Mouse (Mus musculus) heart, embryonic 11.5 days (tissue): ENCODE results near the gene Trim15. TPM values are rescaled to one million over a fixed set of nuclear protein-coding genes. Genes with fewer than 3 reads are reported as not detected.

Source experiments
- ATAC-seq: fragments of 200-750 bp; cut with Nextera tagmentation; replicated peaks from 2 replicates; pipeline ENCODE4 v1.8.0; 2017; ENCODE audit warnings: moderate library complexity; ENCODE audit not compliant: insufficient number of reproducible peaks, low FRiP score, low TSS enrichment
- H3K27ac ChIP-seq: fragments of 300-500 bp; sonication (generic); 2 replicates; pipeline ENCODE4 v1.5.1; 2014; ENCODE audit warnings: mild to moderate bottlenecking, low read depth, low read length
- H3K27me3 ChIP-seq: fragments of 300-500 bp; sonication (generic); 2 replicates; pipeline ENCODE4 v1.6.1; 2014; ENCODE audit warnings: mild to moderate bottlenecking, low read length, mixed read lengths; ENCODE audit not compliant: control insufficient read depth, insufficient read depth
- H3K36me3 ChIP-seq: fragments of 300-500 bp; sonication (generic); 2 replicates; pipeline ENCODE4 v1.6.1; 2014; ENCODE audit warnings: mild to moderate bottlenecking, low read length, moderate library complexity, mixed read lengths; ENCODE audit not compliant: control insufficient read depth, insufficient read depth
- H3K4me1 ChIP-seq: fragments of 300-500 bp; sonication (generic); 2 replicates; pipeline ENCODE4 v1.6.1; 2014; ENCODE audit warnings: low read length; ENCODE audit not compliant: control insufficient read depth, insufficient read depth
- H3K4me2 ChIP-seq: fragments of 300-500 bp; sonication (generic); 2 replicates; pipeline ENCODE4 v1.6.1; 2014; ENCODE audit warnings: mild to moderate bottlenecking, moderate library complexity
- H3K4me3 ChIP-seq: fragments of 300-500 bp; sonication (generic); 2 replicates; pipeline ENCODE4 v1.5.1; 2014; ENCODE audit warnings: low read depth, low read length
- H3K9ac ChIP-seq: fragments of 300-500 bp; sonication (generic); 2 replicates; pipeline ENCODE4 v1.6.1; 2014; ENCODE audit warnings: mild to moderate bottlenecking, low read depth, low read length, moderate library complexity
- H3K9me3 ChIP-seq: fragments of 300-500 bp; sonication (generic); replicated peaks from 2 replicates; pipeline ENCODE4 v1.6.1; 2016; ENCODE audit warnings: low read length; ENCODE audit not compliant: control insufficient read depth
- WGBS: fragments of 180-500 bp; shearing (Covaris S2); extraction: QIAGEN DNeasy Blood & Tissue Kit; methylation state at CpG from one replicate; pipeline ENCODE4 v1.1.7; 2014; ENCODE audit not compliant: insufficient replicate concordance; 5-methylcytosine and 5-hydroxymethylcytosine counted together
- polyA plus RNA-seq: library from polyadenylated mRNA; unstranded; fragments of >200 nt; fragmentation: Nextera tagmentation; extraction: Ambion mirVana; gene quantifications from 2 replicates; pipeline ENCODE4 v1.2.1, GENCODE M21; 2014

Gene Trim15
- polyA plus RNA-seq, 1 experiment from 2014 or later, result 0.31 TPM

DNA sequence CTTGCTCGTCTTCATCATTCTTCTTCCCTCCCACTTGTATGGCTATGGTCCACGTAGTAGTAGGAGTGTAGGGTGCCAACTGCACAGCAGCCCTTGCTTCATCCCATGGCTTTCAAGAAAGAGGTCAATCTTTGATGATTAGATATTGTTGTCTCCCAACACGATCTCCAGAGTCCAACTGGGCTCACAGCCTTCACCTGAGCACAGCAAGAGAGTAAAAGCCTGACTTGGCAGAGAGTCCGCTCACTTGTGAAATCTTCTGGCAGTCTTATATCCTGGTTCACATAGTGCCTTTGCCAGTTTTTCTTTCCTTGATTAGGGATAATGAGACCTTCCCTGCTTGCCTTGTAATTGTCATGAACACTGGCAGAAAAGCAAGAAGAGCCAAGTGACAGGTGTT lies 10.8 kb downstream of the Trim15 start:
- no peak for ATAC-seq
- H3K27ac ChIP-seq, result no peak overlapping the region
- no peak overlapping the region for H3K4me3 ChIP-seq
- peaks cover 39% of the 10 kb centered on the region for H3K36me3 ChIP-seq
- H3K9ac ChIP-seq, result no peak overlapping the region
- WGBS, result 95% methylated on average over 4 of the region's 4 CpGs
- H3K27me3 ChIP-seq, result no peaks in the 10 kb centered on the region
- H3K4me1 ChIP-seq, result peaks cover 4% of the 10 kb centered on the region
- no peaks in the 10 kb centered on the region for H3K9me3 ChIP-seq
- H3K4me2 ChIP-seq, result no peak overlapping the region

DNA sequence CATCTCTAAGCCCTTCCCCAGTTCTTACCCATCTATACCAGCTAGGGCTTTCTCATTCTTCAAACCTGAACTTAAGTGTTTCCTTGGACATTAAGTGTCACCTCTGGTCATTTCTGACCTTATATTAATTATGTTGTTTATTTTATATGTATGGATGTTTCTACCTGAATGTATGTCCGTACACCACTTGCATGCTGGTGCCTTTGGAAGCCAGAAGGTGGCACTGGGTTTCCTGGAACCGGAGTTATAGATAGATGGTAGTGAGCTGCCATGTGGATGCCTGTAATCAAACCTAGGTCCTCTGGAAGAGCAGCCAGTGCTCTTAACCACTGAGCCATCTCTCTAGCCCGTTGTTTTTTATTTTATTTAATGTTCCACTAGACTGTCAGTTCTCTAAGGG lies 11.5 kb downstream of the Trim15 start:
- no peak overlapping the region for H3K4me3 ChIP-seq
- no peaks in the 10 kb centered on the region for H3K27me3 ChIP-seq
- H3K27ac ChIP-seq, result no peak overlapping the region
- H3K36me3 ChIP-seq, result peaks cover 42% of the 10 kb centered on the region
- no peak overlapping the region for H3K9ac ChIP-seq
- H3K9me3 ChIP-seq, result no peaks in the 10 kb centered on the region
- no peak for ATAC-seq
- H3K4me1 ChIP-seq, result peaks cover 6% of the 10 kb centered on the region
- WGBS, result 91% methylated on average over 3 of the region's 3 CpGs
- no peak overlapping the region for H3K4me2 ChIP-seq

DNA sequence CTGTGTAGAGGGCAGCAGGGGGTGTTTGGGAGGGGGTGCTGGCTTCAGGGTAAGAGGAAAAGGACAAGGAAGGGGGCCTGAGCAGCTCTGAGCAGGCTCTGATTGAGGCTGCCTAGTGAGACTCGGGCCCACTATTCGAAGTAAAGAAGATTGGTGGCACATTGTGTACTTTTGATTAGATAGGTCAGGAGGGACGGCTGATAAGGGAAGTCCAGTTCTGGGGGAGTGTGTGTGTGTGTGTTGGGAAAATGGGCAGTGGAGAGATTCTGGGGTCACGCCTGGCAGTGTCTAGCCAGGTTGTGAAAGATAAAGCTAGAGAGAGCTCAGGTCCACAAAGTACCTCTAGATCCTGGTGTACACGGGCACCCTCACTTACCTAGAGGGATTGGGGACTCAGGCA lies 15.4 kb downstream of the Trim15 start:
- no peak for ATAC-seq

DNA sequence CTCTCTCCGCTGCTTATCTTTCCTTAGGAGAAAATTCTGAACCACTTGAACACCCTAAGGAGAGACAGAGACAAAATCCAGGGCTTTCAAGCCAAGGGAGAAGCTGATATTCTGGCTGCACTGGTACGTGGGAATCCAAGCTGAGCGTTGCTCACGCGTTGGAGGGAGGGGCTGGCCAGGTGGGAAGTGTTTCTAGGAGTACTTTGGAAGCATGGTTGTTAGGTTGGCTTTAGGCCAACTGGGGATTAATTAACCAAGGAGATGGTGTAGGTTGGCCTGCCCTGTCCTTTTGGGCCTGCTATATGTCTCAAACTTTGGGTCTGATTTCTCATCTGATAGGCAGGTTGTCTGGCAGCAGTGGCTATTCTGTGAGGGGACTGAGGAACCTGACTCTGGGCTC lies 15.8 kb downstream of the Trim15 start:
- H3K9me3 ChIP-seq, result no peaks in the 10 kb centered on the region
- H3K36me3 ChIP-seq, result peaks cover 25% of the 10 kb centered on the region
- H3K27me3 ChIP-seq, result no peaks in the 10 kb centered on the region
- no peak overlapping the region for H3K4me2 ChIP-seq
- ATAC-seq, result no peak
- H3K27ac ChIP-seq, result no peak overlapping the region
- no peak overlapping the region for H3K4me3 ChIP-seq
- peaks cover 6% of the 10 kb centered on the region for H3K4me1 ChIP-seq
- H3K9ac ChIP-seq, result no peak overlapping the region
- 70% methylated on average over 5 of the region's 5 CpGs for WGBS

More for the DNA sequence above, 15.4 kb downstream of the Trim15 start:
- H3K9me3 ChIP-seq, result no peaks in the 10 kb centered on the region
- no peak overlapping the region for H3K4me3 ChIP-seq
- peaks cover 6% of the 10 kb centered on the region for H3K4me1 ChIP-seq
- H3K4me2 ChIP-seq, result no peak overlapping the region
- WGBS, result 44% methylated on average over 5 of the region's 5 CpGs
- no peaks in the 10 kb centered on the region for H3K27me3 ChIP-seq
- H3K9ac ChIP-seq, result no peak overlapping the region
- no peak overlapping the region for H3K27ac ChIP-seq
- peaks cover 27% of the 10 kb centered on the region for H3K36me3 ChIP-seq

DNA sequence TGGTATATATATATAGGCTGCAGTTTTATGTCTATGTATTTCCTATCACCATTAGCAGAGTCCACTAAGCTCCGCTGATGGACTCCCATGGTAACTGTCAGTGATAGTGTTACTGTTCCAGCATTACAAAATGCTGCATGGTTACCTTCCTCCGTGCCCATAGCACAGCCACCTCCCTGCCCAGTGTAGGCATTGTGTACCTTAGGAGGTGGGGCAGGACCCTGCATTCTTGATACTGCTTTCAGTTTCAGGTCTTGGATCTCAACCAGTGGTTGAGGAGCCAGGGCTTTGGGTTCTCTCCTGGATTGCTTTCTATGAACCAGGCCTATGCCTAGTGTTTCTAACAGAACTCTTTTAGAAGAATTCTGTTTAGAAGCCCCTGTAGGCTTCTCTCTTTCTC lies 17.0 kb downstream of the Trim15 start:
- Histone ChIP-seq H3K27me3 (no peaks in the 10 kb centered on the region), H3K9me3 (no peaks in the 10 kb centered on the region), H3K4me2 (no peak overlapping the region), H3K36me3 (peaks cover 21% of the 10 kb centered on the region), H3K4me3 (no peak overlapping the region), H3K9ac (no peak overlapping the region), H3K27ac (no peak overlapping the region), H3K4me1 (peaks cover 6% of the 10 kb centered on the region)
- no peak for ATAC-seq
- WGBS, result 82% methylated on average over 2 of the region's 2 CpGs

DNA sequence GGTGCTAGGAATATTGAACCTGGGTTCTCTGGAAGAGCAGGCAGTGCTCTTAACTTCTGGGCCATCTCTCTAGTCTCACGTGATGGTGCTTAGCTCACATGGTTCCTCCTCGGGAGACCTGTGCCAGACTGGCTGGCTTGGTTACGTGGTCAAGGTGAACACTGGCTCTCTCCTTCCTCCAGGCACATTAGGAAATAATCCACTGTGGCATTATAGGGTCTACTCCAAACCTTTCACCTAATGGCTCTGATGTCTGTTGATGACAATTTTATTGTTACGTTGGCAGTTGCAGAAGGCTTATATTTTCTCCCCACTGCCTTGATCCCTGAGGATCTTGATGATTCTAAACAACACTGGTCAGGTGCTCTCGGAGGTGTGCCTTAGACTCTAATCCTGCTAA lies 18.1 kb downstream of the Trim15 start:
- Histone ChIP-seq H3K4me3 (no peak overlapping the region), H3K4me2 (no peak overlapping the region), H3K9me3 (no peaks in the 10 kb centered on the region), H3K27ac (no peak overlapping the region), H3K9ac (no peak overlapping the region), H3K36me3 (peaks cover 16% of the 10 kb centered on the region), H3K27me3 (no peaks in the 10 kb centered on the region), H3K4me1 (peaks cover 17% of the 10 kb centered on the region)
- ATAC-seq, result no peak
- 81% methylated on average over 5 of the region's 5 CpGs for WGBS

DNA sequence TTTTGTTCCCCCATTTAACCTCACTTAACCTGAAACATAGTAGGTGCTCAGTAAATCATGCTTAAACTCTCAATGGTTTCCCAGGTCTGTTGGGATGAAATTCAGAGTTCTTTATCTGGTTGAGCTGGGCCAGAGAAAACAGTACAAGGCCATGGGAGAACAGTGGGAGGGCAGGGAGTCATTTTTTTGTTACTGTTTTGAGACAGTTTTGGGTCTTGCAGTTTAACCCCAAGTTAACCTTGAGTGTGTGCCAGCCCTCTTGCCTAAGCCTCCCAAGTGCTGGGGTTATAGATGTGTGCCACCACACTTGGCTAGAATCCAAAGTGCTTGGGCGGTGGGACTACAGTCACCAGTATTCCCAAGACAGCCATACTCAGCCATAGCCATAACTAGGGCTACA lies 22.3 kb downstream of the Trim15 start:
- 76% methylated on average over 1 of the region's 1 CpGs for WGBS
- Histone ChIP-seq H3K4me3 (no peak overlapping the region), H3K9me3 (no peaks in the 10 kb centered on the region), H3K4me2 (no peak overlapping the region), H3K9ac (no peak overlapping the region), H3K36me3 (no peaks in the 10 kb centered on the region), H3K27me3 (no peaks in the 10 kb centered on the region), H3K4me1 (peaks cover 13% of the 10 kb centered on the region), H3K27ac (no peak overlapping the region)
- ATAC-seq, result no peak

DNA sequence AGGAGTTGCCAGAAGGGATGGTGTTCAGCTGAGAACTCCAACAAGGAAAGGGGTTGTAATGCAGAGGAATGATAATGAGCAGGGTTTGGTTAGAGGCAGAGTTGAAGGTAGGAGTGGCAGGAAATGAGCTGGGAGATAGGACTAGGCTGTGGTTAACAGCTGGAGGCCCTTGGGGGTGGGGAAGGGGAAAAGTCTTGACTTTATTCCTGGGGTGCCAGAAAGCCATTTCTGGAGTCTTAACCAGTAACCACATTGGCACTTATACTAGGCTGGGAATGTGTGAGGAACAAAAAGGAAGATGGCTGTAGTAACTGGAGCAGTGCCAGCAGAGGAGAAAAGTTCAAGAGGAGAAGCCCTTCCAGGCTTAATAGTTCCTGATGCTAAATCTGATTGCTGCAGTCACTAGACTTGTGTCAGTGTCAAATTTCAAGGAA lies 22.7 kb downstream of the Trim15 start:
- Histone ChIP-seq H3K4me1 (peaks cover 13% of the 10 kb centered on the region), H3K4me2 (no peak overlapping the region), H3K36me3 (no peaks in the 10 kb centered on the region), H3K9me3 (no peaks in the 10 kb centered on the region), H3K4me3 (no peak overlapping the region), H3K27ac (no peak overlapping the region), H3K27me3 (no peaks in the 10 kb centered on the region), H3K9ac (no peak overlapping the region)
- ATAC-seq, result no peak

DNA sequence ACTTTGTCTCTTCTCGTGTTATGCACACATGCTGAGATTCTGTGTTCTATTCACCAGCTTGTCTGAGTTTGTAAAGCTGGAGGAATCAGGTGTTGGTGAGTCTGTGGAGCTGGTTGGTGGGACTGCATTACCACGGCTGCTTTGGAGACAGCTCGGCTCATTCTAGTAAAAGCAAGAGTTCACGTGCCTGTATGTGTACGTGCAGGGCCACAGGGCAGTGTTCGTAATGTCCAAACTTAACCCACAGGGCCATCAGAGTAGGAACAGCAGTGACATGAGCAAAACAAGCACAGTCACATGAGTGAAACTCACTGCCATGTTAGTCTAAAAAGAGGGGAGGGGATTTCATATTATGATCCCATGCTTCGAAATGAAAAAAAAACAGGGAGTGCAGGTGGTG lies 23.3 kb downstream of the Trim15 start:
- Histone ChIP-seq H3K27ac (no peak overlapping the region), H3K27me3 (no peaks in the 10 kb centered on the region), H3K9me3 (no peaks in the 10 kb centered on the region), H3K9ac (no peak overlapping the region), H3K4me3 (no peak overlapping the region), H3K36me3 (no peaks in the 10 kb centered on the region), H3K4me1 (peaks cover 13% of the 10 kb centered on the region), H3K4me2 (no peak overlapping the region)
- ATAC-seq, result no peak
- WGBS, result 77% methylated on average over 7 of the region's 7 CpGs
